Mouse (Mus musculus): Measurements from ENCODE around the gene Rdm1.
"Not testable (repeated sequence)": the region's sequence is repeated elsewhere in the genome, so short reads cannot be mapped to it uniquely, and the experiment has no call there.

- TF ChIP-seq CTCF (IDR thresholded peaks at IDR 0.05; ENCODE audit: low read depth, low read length); GATA2 (IDR thresholded peaks at IDR 0.05; ENCODE audit: borderline replicate concordance, low read depth, low read length); GATA1 (IDR thresholded peaks at IDR 0.05; ENCODE audit: borderline replicate concordance, low read length); TAL1 (conservative IDR thresholded peaks at IDR 0.05; ENCODE audit: low read depth, low read length): not testable (repeated sequence)
These were observed 18.0 kb downstream of the Rdm1 start for GRCm38 (mm10) chr11:101645043-101645410.

Measured in G1E (cell line).